Mouse (Mus musculus) liver, embryonic 12.5 days (tissue): ENCODE results near the gene Irak4. TPM values are rescaled to one million over a fixed set of nuclear protein-coding genes. Genes with fewer than 3 reads are reported as not detected.

Source experiments
- ATAC-seq: fragments of 200-750 bp; cut with Nextera tagmentation; 2 replicates; pipeline ENCODE4 v1.8.0; 2017; ENCODE audit warnings: moderate number of reproducible peaks, mild to moderate bottlenecking, moderate library complexity
- H3K27ac ChIP-seq: fragments of 300-500 bp; sonication (generic); 2 replicates; pipeline ENCODE4 v1.5.1; 2016; ENCODE audit warnings: mild to moderate bottlenecking
- H3K27me3 ChIP-seq: fragments of 300-500 bp; sonication (generic); replicated peaks from 2 replicates; pipeline ENCODE4 v1.6.1; 2016; ENCODE audit warnings: mild to moderate bottlenecking, moderate library complexity
- H3K36me3 ChIP-seq: fragments of 300-500 bp; sonication (generic); 2 replicates; pipeline ENCODE4 v1.6.1; 2016; ENCODE audit warnings: mild to moderate bottlenecking, moderate library complexity
- H3K4me1 ChIP-seq: fragments of 300-500 bp; sonication (generic); 2 replicates; pipeline ENCODE4 v1.6.1; 2016
- H3K4me2 ChIP-seq: fragments of 300-500 bp; sonication (generic); 2 replicates; pipeline ENCODE4 v1.6.1; 2016; ENCODE audit warnings: mild to moderate bottlenecking, moderate library complexity
- H3K4me3 ChIP-seq: fragments of 300-500 bp; sonication (generic); 2 replicates; pipeline ENCODE4 v1.5.1; 2016; ENCODE audit warnings: mild to moderate bottlenecking, moderate library complexity
- H3K9ac ChIP-seq: fragments of 300-500 bp; sonication (generic); 2 replicates; pipeline ENCODE4 v1.6.1; 2016; ENCODE audit warnings: mild to moderate bottlenecking, moderate library complexity
- H3K9me3 ChIP-seq: fragments of 300-500 bp; sonication (generic); replicated peaks from 2 replicates; pipeline ENCODE4 v1.6.1; 2016; ENCODE audit warnings: mild to moderate bottlenecking, moderate library complexity
- WGBS: fragments of 180-500 bp; shearing (Covaris S2); methylation state at CpG from one replicate; pipeline ENCODE4 v1.1.7; 2016; ENCODE audit not compliant: insufficient replicate concordance; 5-methylcytosine and 5-hydroxymethylcytosine counted together
- polyA plus RNA-seq: library from polyadenylated mRNA; unstranded; fragments of >200 nt; fragmentation: Nextera tagmentation; extraction: Ambion mirVana; gene quantifications from 2 replicates; pipeline ENCODE4 v1.2.1, GENCODE M21; 2016

Irak4 gene
- polyA plus RNA-seq, 1 experiment from 2014 or later, result 4.6 TPM

GRCm38 (mm10) chr15:94532306-94532705 is 11.1 kb upstream of the Irak4 start:
- Histone ChIP-seq H3K36me3 (peaks cover 51% of the 10 kb centered on the region), H3K27me3 (no peaks in the 10 kb centered on the region), H3K4me2 (no peak overlapping the region), H3K4me3 (no peak overlapping the region), H3K27ac (no peak overlapping the region), H3K9me3 (no peaks in the 10 kb centered on the region), H3K9ac (no peak overlapping the region), H3K4me1 (no peaks in the 10 kb centered on the region)
- 69% methylated on average over 5 of the region's 5 CpGs for WGBS
- no peak for ATAC-seq

GRCm38 (mm10) chr15:94532956-94533355 is 10.5 kb upstream of the Irak4 start:
- Histone ChIP-seq H3K9ac (no peak overlapping the region), H3K9me3 (no peaks in the 10 kb centered on the region), H3K4me3 (no peak overlapping the region), H3K36me3 (peaks cover 45% of the 10 kb centered on the region), H3K27me3 (no peaks in the 10 kb centered on the region), H3K27ac (no peak overlapping the region), H3K4me1 (no peaks in the 10 kb centered on the region), H3K4me2 (no peak overlapping the region)
- ATAC-seq, result no peak
- 80% methylated on average over 6 of the region's 6 CpGs for WGBS

- no peak overlapping the region for H3K4me3 ChIP-seq
- H3K36me3 ChIP-seq, result peaks cover 32% of the 10 kb centered on the region
- ATAC-seq, result no peak
- H3K4me1 ChIP-seq, result no peaks in the 10 kb centered on the region
- no peak overlapping the region for H3K9ac ChIP-seq
- H3K4me2 ChIP-seq, result no peak overlapping the region
- H3K9me3 ChIP-seq, result no peaks in the 10 kb centered on the region
- H3K27ac ChIP-seq, result no peak overlapping the region
- no peaks in the 10 kb centered on the region for H3K27me3 ChIP-seq
- 65% methylated on average over 7 of the region's 7 CpGs for whole genome bisulfite sequencing
These were observed 7.9 kb upstream of the Irak4 start for GRCm38 (mm10) chr15:94535521-94535920.

GRCm38 (mm10) chr15:94539296-94539695 is 4.1 kb upstream of the Irak4 start:
- H3K4me2 ChIP-seq, result no peak overlapping the region
- peaks cover 11% of the 10 kb centered on the region for H3K36me3 ChIP-seq
- WGBS, result 80% methylated on average over 3 of the region's 3 CpGs
- H3K9ac ChIP-seq, result no peak overlapping the region
- no peak overlapping the region for H3K4me3 ChIP-seq
- no peak overlapping the region for H3K27ac ChIP-seq
- H3K4me1 ChIP-seq, result peaks cover 13% of the 10 kb centered on the region
- ATAC-seq, result no peak
- H3K9me3 ChIP-seq, result no peaks in the 10 kb centered on the region
- no peaks in the 10 kb centered on the region for H3K27me3 ChIP-seq

GRCm38 (mm10) chr15:94542567-94543408 is 655 bp upstream of the Irak4 start:
- peak; percentile 81 for ATAC-seq
- H3K27ac ChIP-seq, result peak overlapping the region; percentile 54; the same call in 1 of the 2 replicates
- 7% methylated on average over 20 of the region's 22 CpGs for WGBS

GRCm38 (mm10) chr15:94544052-94544636 is 701 bp downstream of the Irak4 start:
- WGBS, result 30% methylated on average over 9 of the region's 9 CpGs
- Histone ChIP-seq H3K27me3 (no peaks in the 10 kb centered on the region), H3K4me1 (peaks cover 18% of the 10 kb centered on the region), H3K9me3 (no peaks in the 10 kb centered on the region), H3K36me3 (peaks cover 5% of the 10 kb centered on the region; the same call in 1 of the 2 replicates), H3K9ac (peak overlapping the region; percentile 76), H3K27ac (peak overlapping the region; percentile 72), H3K4me2 (peak overlapping the region; percentile 88), H3K4me3 (peak overlapping the region; percentile 81)
- ATAC-seq, result no peak

More at GRCm38 (mm10) chr15:94542567-94543408, 655 bp upstream of the Irak4 start:
- Histone ChIP-seq H3K4me1 (peaks cover 18% of the 10 kb centered on the region), H3K9me3 (no peaks in the 10 kb centered on the region), H3K9ac (peak overlapping the region; percentile 76), H3K4me2 (peak overlapping the region; percentile 88), H3K27me3 (no peaks in the 10 kb centered on the region), H3K4me3 (peak overlapping the region; percentile 81), H3K36me3 (peaks cover 11% of the 10 kb centered on the region)

GRCm38 (mm10) chr15:94544844-94545243 is 1.4 kb downstream of the Irak4 start:
- Histone ChIP-seq H3K27me3 (no peaks in the 10 kb centered on the region), H3K4me1 (peaks cover 18% of the 10 kb centered on the region), H3K4me3 (no peak overlapping the region), H3K36me3 (peaks cover 6% of the 10 kb centered on the region; the same call in 1 of the 2 replicates), H3K9ac (no peak overlapping the region), H3K27ac (no peak overlapping the region), H3K9me3 (no peaks in the 10 kb centered on the region), H3K4me2 (no peak overlapping the region)
- WGBS, result 64% methylated on average over 4 of the region's 4 CpGs
- ATAC-seq, result no peak

- Histone ChIP-seq H3K27me3 (no peaks in the 10 kb centered on the region), H3K36me3 (peaks cover 30% of the 10 kb centered on the region), H3K4me3 (no peak overlapping the region), H3K9ac (no peak overlapping the region), H3K27ac (no peak overlapping the region), H3K4me1 (no peaks in the 10 kb centered on the region), H3K9me3 (no peaks in the 10 kb centered on the region), H3K4me2 (no peak overlapping the region)
- 88% methylated on average over 9 of the region's 9 CpGs for WGBS
- no peak for ATAC-seq
These were observed 10.1 kb downstream of the Irak4 start for GRCm38 (mm10) chr15:94553536-94553935.

GRCm38 (mm10) chr15:94557442-94557841 is 14.0 kb downstream of the Irak4 start:
- peaks cover 12% of the 10 kb centered on the region; the same call in 1 of the 2 replicates for H3K36me3 ChIP-seq
- no peak overlapping the region for H3K9ac ChIP-seq
- 27% methylated on average over 7 of the region's 7 CpGs for WGBS
- no peaks in the 10 kb centered on the region for H3K4me1 ChIP-seq
- no peak overlapping the region for H3K4me3 ChIP-seq
- no peak overlapping the region for H3K27ac ChIP-seq
- H3K4me2 ChIP-seq, result no peak overlapping the region
- H3K27me3 ChIP-seq, result no peaks in the 10 kb centered on the region
- peak; percentile 61; the same call in 1 of the 2 replicates for ATAC-seq
- no peaks in the 10 kb centered on the region for H3K9me3 ChIP-seq

- Histone ChIP-seq H3K27ac (no peak overlapping the region), H3K4me1 (no peaks in the 10 kb centered on the region), H3K4me3 (no peak overlapping the region), H3K9me3 (no peaks in the 10 kb centered on the region), H3K27me3 (no peaks in the 10 kb centered on the region), H3K4me2 (no peak overlapping the region), H3K36me3 (peaks cover 3% of the 10 kb centered on the region; the same call in 1 of the 2 replicates), H3K9ac (no peak overlapping the region)
- WGBS, result 64% methylated on average over 17 of the region's 17 CpGs
- no peak for ATAC-seq
These were observed 15.6 kb downstream of the Irak4 start for GRCm38 (mm10) chr15:94558895-94559656.

- 71% methylated on average over 2 of the region's 2 CpGs for WGBS
These were observed 21.5 kb downstream of the Irak4 start for GRCm38 (mm10) chr15:94564909-94565308.

More at GRCm38 (mm10) chr15:94564909-94565308, 21.5 kb downstream of the Irak4 start:
- Histone ChIP-seq H3K4me1 (no peaks in the 10 kb centered on the region; the same call in 1 of the 2 replicates), H3K27me3 (no peaks in the 10 kb centered on the region), H3K9me3 (no peaks in the 10 kb centered on the region), H3K9ac (no peak overlapping the region), H3K27ac (no peak overlapping the region), H3K4me2 (no peak overlapping the region), H3K36me3 (no peaks in the 10 kb centered on the region; the same call in 1 of the 2 replicates), H3K4me3 (no peak overlapping the region)
- ATAC-seq, result no peak
